In the genomic region with DNA sequence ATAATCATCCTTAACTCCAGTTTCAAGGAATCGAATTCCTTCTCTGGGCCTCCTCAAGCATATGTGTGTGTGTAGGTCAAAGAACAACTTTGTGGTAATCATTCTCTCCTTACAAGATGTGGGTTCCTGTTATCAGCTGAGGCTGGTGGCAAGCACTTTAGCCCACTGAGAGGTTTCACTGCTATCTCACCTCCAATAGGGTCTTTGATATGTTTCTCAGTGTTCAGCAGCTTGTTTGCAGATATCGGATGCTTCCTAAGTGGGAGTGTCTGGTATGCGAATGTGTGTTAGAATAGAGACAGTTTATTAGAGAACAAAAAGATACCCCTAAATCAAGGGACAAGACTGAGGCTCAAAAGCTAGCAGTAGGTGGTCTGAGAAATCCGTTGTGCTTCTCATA, we compare ENCODE assay signal across 8 mouse cellular contexts. TPM values are rescaled to one million over a fixed set of nuclear protein-coding genes. Genes with fewer than 3 reads are reported as not detected.
DNase-seq lines count a peak whose midpoint lies in the region; ATAC-seq and TF ChIP-seq lines count a peak whose summit lies in the region.

No protein-coding gene starts in this region.

- no peaks in the 10 kb centered on the region for H3K27me3 ChIP-seq in liver, adult 2 months (ENCODE audit: control insufficient read depth, insufficient read depth, low read length)
- no peaks in the 10 kb centered on the region for H3K27me3 ChIP-seq in limb, embryonic 11.5 days (ENCODE audit: control insufficient read depth, insufficient read depth, low read length)
- H3K27me3 ChIP-seq in neural tube, embryonic 14.5 days (ENCODE audit: control insufficient read depth, insufficient read depth, low read length): no peaks in the 10 kb centered on the region

- TF ChIP-seq POLR2A in liver, adult 2 months (IDR thresholded peaks at IDR 0.05; ENCODE audit: extremely low read depth, insufficient read depth, low read length): no peak
- no peak for TF ChIP-seq POLR2A in embryonic fibroblast, embryonic 13.5 days (IDR thresholded peaks at IDR 0.05; ENCODE audit: low read depth, low read length)

- H3K36me3 ChIP-seq in liver, adult 2 months (ENCODE audit: control insufficient read depth, insufficient read depth, low read length): no peaks in the 10 kb centered on the region
- no peaks in the 10 kb centered on the region for H3K36me3 ChIP-seq in limb, embryonic 11.5 days (ENCODE audit: control insufficient read depth, insufficient read depth, low read length)
- H3K36me3 ChIP-seq in neural tube, embryonic 14.5 days (ENCODE audit: control insufficient read depth, insufficient read depth, low read length): no peaks in the 10 kb centered on the region

- H3K9ac ChIP-seq in liver, adult 2 months (ENCODE audit: low read depth, low read length): peak overlapping the region; percentile 70
- peak overlapping the region; percentile 22 for H3K9ac ChIP-seq in limb, embryonic 11.5 days (ENCODE audit: low read length)
- peak overlapping the region; percentile 70; the same call in 1 of the 2 replicates for H3K9ac ChIP-seq in neural tube, embryonic 14.5 days (replicated peaks; ENCODE audit: low read depth, low read length)

- no peak for TF ChIP-seq CTCF in liver, adult 2 months (IDR thresholded peaks at IDR 0.05; ENCODE audit: low read depth, low read length)
- TF ChIP-seq CTCF in embryonic fibroblast, embryonic 13.5 days (IDR thresholded peaks at IDR 0.05; ENCODE audit: borderline replicate concordance, insufficient read depth, low read length): no peak

- no peak for DNase-seq in liver, adult 2 months (ENCODE audit: extremely low read depth, low read depth, low spot score)
- no peak for DNase-seq in liver
- no peak for DNase-seq in limb, embryonic 11.5 days (ENCODE audit: low spot score)
- no peak for DNase-seq in cerebellum, adult 18-20 months
- no peak for DNase-seq in left cerebral cortex, adult 8-10 months (ENCODE audit: low spot score in 2 of 2)
- no peak for DNase-seq in urinary bladder, postnatal 4 days (ENCODE audit: low spot score in 2 of 2)

- 51% methylated on average over 4 of the region's 4 CpGs for WGBS in liver, adult 2 months
- WGBS in limb, embryonic 11.5 days: 56% methylated on average over 4 of the region's 4 CpGs
- WGBS in neural tube, embryonic 14.5 days: 51% methylated on average over 4 of the region's 4 CpGs

- ATAC-seq in limb, embryonic 11.5 days (ENCODE audit: insufficient number of reproducible peaks, low FRiP score, low TSS enrichment, low read depth): peak; percentile 3; the same call in 1 of the 2 replicates
- no peak for ATAC-seq in neural tube, embryonic 14.5 days (ENCODE audit: low read depth)

- peaks cover 27% of the 10 kb centered on the region; the same call in 1 of the 2 replicates for H3K79me2 ChIP-seq in liver, adult 2 months (ENCODE audit: control insufficient read depth, insufficient read depth, low read length)

- peak overlapping the region; percentile 58 for H3K27ac ChIP-seq in liver, adult 2 months (replicated peaks; ENCODE audit: insufficient read depth, low read depth, low read length)
- H3K27ac ChIP-seq in embryonic fibroblast, embryonic 13.5 days (ENCODE audit: insufficient read depth, low read length): no peak overlapping the region
- H3K27ac ChIP-seq in limb, embryonic 11.5 days (replicated peaks; ENCODE audit: low read depth, low read length): no peak overlapping the region
- H3K27ac ChIP-seq in neural tube, embryonic 14.5 days (ENCODE audit: low read depth, low read length): no peak overlapping the region

- H3K4me3 ChIP-seq in liver, adult 2 months (ENCODE audit: insufficient read depth, low read depth, low read length): peak overlapping the region; percentile 83
- peak overlapping the region; percentile 88 for H3K4me3 ChIP-seq in embryonic fibroblast, embryonic 13.5 days (ENCODE audit: insufficient read depth, low read length)
- peak overlapping the region; percentile 50 for H3K4me3 ChIP-seq in limb, embryonic 11.5 days (ENCODE audit: low read depth, low read length)
- peak overlapping the region; percentile 79 for H3K4me3 ChIP-seq in neural tube, embryonic 14.5 days (ENCODE audit: low read depth, low read length)

- no peaks in the 10 kb centered on the region for H3K9me3 ChIP-seq in limb, embryonic 11.5 days (ENCODE audit: control insufficient read depth, low read length)
- H3K9me3 ChIP-seq in neural tube, embryonic 14.5 days (ENCODE audit: control insufficient read depth, low read length): no peaks in the 10 kb centered on the region

- peaks cover 21% of the 10 kb centered on the region for H3K4me1 ChIP-seq in liver, adult 2 months (ENCODE audit: control insufficient read depth, insufficient read depth, low read length)
- H3K4me1 ChIP-seq in embryonic fibroblast, embryonic 13.5 days (ENCODE audit: control insufficient read depth, insufficient read depth, low read length): peaks cover 4% of the 10 kb centered on the region
- no peaks in the 10 kb centered on the region for H3K4me1 ChIP-seq in limb, embryonic 11.5 days (ENCODE audit: control insufficient read depth, insufficient read depth, low read length)
- peaks cover 11% of the 10 kb centered on the region; the same call in 1 of the 2 replicates for H3K4me1 ChIP-seq in neural tube, embryonic 14.5 days (ENCODE audit: control insufficient read depth, insufficient read depth, low read length)

- peak overlapping the region; percentile 71 for H3K4me2 ChIP-seq in limb, embryonic 11.5 days (ENCODE audit: low read depth, severe bottlenecking)
- peak overlapping the region; percentile 61 for H3K4me2 ChIP-seq in neural tube, embryonic 14.5 days (ENCODE audit: low read depth, low read length)

RNA-seq across cellular contexts. Expression of gene Arhgef18, which starts 0.5 kb away (rescaled TPM):
- 9.7 and 10.7 TPM in 2 replicates for total RNA-seq in liver, adult 2 months (2014; rRNA removed)
- 15.6 and 15.8 TPM in 2 replicates for polyA plus RNA-seq in liver, adult 2 months (2012; rRNA removed)
- 19.8 and 21.2 TPM in 2 replicates for polyA plus RNA-seq in embryonic fibroblast, embryonic 13.5 days (2011; ENCODE audit: insufficient read length, low read depth, missing spikeins)
- polyA plus RNA-seq in limb, embryonic 11.5 days (2014; fragmentation: Nextera tagmentation; extraction: Ambion mirVana): 8.2 TPM in 2 replicates
- polyA plus RNA-seq in neural tube, embryonic 14.5 days (2014; fragmentation: Nextera tagmentation; extraction: Ambion mirVana): 11.4 and 12.3 TPM in 2 replicates
- 10 to 100 TPM; 38.6 to 45.6 (median 41.8) TPM for total RNA-seq in left cerebral cortex, adult 8-10 months (2022)

RNA-seq across cellular contexts. Expression of gene A430078G23Rik, which starts 39.1 kb away (rescaled TPM):
- 0.34 and 0.74 TPM in 2 replicates for total RNA-seq in liver, adult 2 months (2014; rRNA removed)
- 0.11 and 0.53 TPM in 2 replicates for polyA plus RNA-seq in liver, adult 2 months (2012; rRNA removed)
- polyA plus RNA-seq in embryonic fibroblast, embryonic 13.5 days (2011; ENCODE audit: insufficient read length, low read depth, missing spikeins): not detected in 2 replicates
- not detected in 2 replicates for polyA plus RNA-seq in limb, embryonic 11.5 days (2014; fragmentation: Nextera tagmentation; extraction: Ambion mirVana)
- polyA plus RNA-seq in neural tube, embryonic 14.5 days (2014; fragmentation: Nextera tagmentation; extraction: Ambion mirVana): not detected in 2 replicates
- total RNA-seq in left cerebral cortex, adult 8-10 months (2022): not detected
